Mouse (Mus musculus) heart, embryonic 14.5 days (tissue): ENCODE results near the gene Eif3j1. TPM values are rescaled to one million over a fixed set of nuclear protein-coding genes. Genes with fewer than 3 reads are reported as not detected.
"Not testable (repeated sequence)": the region's sequence is repeated elsewhere in the genome, so short reads cannot be mapped to it uniquely, and the experiment has no call there.

Source experiments
- ATAC-seq: fragments of 200-750 bp; cut with Nextera tagmentation; 2 replicates; pipeline ENCODE4 v1.8.0; 2017; ENCODE audit warnings: low read depth, moderate TSS enrichment; ENCODE audit not compliant: insufficient number of reproducible peaks, insufficient read depth, low FRiP score
- H3K27ac ChIP-seq, 2 experiments: fragments of 200-500 bp in 1 of 2; fragments of 300-500 bp in 1 of 2; sonication (generic) in 1 of 2; replicated peaks in 1 of 2; 2 replicates each; pipeline ENCODE4 v1.5.1; 2012 to 2014; ENCODE audit warnings: low read depth in 2 of 2, low read length in 2 of 2, control low read depth in 1 of 2, mild to moderate bottlenecking in 1 of 2, mixed read lengths in 1 of 2; ENCODE audit not compliant: control insufficient read depth in 1 of 2, insufficient read depth in 1 of 2
- H3K27me3 ChIP-seq: fragments of 300-500 bp; sonication (generic); 2 replicates; pipeline ENCODE4 v1.6.1; 2014; ENCODE audit warnings: mild to moderate bottlenecking, low read length, control low read depth; ENCODE audit not compliant: control insufficient read depth, insufficient read depth
- H3K36me3 ChIP-seq: fragments of 300-500 bp; sonication (generic); 2 replicates; pipeline ENCODE4 v1.6.1; 2014; ENCODE audit warnings: mild to moderate bottlenecking, control low read depth, low read length, mixed read lengths; ENCODE audit not compliant: control insufficient read depth, insufficient read depth
- H3K4me1 ChIP-seq, 2 experiments: fragments of 200-500 bp in 1 of 2; fragments of 300-500 bp in 1 of 2; sonication (generic) in 1 of 2; 2 replicates each; pipeline ENCODE4 v1.6.1; 2012 to 2014; ENCODE audit warnings: low read length in 2 of 2, control low read depth in 1 of 2, mixed read lengths in 1 of 2; ENCODE audit not compliant: control insufficient read depth in 2 of 2, insufficient read depth in 2 of 2
- H3K4me2 ChIP-seq: fragments of 300-500 bp; sonication (generic); 2 replicates; pipeline ENCODE4 v1.6.1; 2014; ENCODE audit warnings: mild to moderate bottlenecking, low read length
- H3K4me3 ChIP-seq, 2 experiments: fragments of 200-500 bp in 1 of 2; fragments of 300-500 bp in 1 of 2; sonication (generic) in 1 of 2; 2 replicates each; pipeline ENCODE4 v1.5.1; 2012 to 2014; ENCODE audit warnings: low read length in 2 of 2, mild to moderate bottlenecking in 2 of 2, control low read depth in 1 of 2, low read depth in 1 of 2, moderate library complexity in 1 of 2; ENCODE audit not compliant: control insufficient read depth in 1 of 2, insufficient read depth in 1 of 2
- H3K9ac ChIP-seq: fragments of 300-500 bp; sonication (generic); 2 replicates; pipeline ENCODE4 v1.6.1; 2014; ENCODE audit warnings: mild to moderate bottlenecking, low read length
- H3K9me3 ChIP-seq: fragments of 300-500 bp; sonication (generic); 2 replicates; pipeline ENCODE4 v1.6.1; 2016; ENCODE audit warnings: low read length, control low read depth; ENCODE audit not compliant: control insufficient read depth
- WGBS: fragments of 180-500 bp; shearing (Covaris S2); extraction: QIAGEN DNeasy Blood & Tissue Kit; methylation state at CpG from one replicate; pipeline ENCODE4 v1.1.7; 2014; 5-methylcytosine and 5-hydroxymethylcytosine counted together
- polyA plus RNA-seq: library from polyadenylated mRNA; unstranded; fragments of >200 nt; fragmentation: Nextera tagmentation; extraction: Ambion mirVana; gene quantifications from 2 replicates; pipeline ENCODE4 v1.2.1, GENCODE M21; 2014

Eif3j1 gene
- polyA plus RNA-seq, 1 experiment from 2014 or later, result 11.9 TPM

DNA sequence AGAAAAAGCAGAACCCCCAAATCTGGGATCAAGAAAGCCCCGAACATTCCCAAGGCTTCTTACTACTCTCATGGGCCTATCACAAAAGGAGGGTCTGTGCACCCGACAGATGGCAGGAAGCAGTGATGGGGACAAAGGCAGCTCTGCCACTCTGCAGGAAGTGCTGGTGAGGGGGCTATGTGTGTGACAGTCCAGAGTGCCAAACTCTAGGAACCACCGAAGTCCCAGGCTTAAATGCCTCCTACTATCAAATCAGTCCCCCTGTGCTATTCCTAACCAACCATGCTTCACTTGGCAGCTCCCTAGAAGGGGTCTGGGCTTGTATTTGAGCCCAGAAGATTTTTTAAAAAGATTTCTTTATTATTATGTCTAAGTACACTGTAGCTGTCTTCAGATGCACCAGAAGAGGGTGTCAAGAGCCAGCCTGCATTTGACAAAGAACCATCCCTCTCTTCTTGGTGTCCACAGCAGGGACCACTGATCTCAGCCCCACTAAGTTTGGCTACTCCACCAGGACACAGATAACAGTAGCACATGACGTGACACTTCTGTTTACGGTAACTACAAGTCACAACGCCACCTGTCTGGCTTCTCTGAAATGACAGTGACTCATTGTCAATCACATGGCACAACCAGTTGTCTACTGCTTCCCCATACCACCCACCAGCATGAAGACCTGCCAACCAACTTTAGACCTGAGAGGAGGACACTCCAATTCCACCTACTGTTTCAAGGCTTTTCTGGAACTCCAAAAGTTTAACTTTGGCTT lies 41.0 kb downstream of the Eif3j1 start:
- WGBS, result 70% methylated on average over 6 of the region's 6 CpGs
- no peak for ATAC-seq

DNA sequence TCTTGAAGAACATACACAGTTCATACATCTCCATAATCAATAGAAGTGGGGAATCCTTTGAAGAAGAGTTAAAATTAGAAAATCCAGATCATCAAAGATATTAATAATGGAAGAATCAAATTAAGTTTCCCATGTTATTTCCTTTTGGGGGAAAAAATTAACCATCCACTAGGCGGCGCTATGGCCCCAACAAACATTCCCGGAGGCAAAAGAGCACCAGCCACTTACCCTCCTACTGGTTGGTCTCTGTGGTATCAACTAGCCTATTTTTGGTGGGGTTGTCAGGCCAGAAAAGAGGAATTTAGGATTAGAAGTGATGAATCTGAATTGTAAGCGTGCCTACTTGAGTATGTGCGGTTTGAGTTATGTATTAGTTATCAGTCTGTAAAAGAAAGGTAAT lies 41.6 kb downstream of the Eif3j1 start:
- Histone ChIP-seq H3K9ac (no peak overlapping the region), H3K4me2 (no peak overlapping the region), H3K27me3 (no peaks in the 10 kb centered on the region), H3K9me3 (no peaks in the 10 kb centered on the region), H3K4me1 (peaks cover 4 to 5% of the 10 kb centered on the region in 2 experiments; a peak in 2 of 4 replicates), H3K4me3 (no peak overlapping the region), H3K36me3 (peaks cover 55% of the 10 kb centered on the region), H3K27ac (no peak overlapping the region)
- no peak for ATAC-seq
- WGBS, result 40% methylated on average over 5 of the region's 5 CpGs

More for the DNA sequence above, 41.0 kb downstream of the Eif3j1 start:
- Histone ChIP-seq H3K9ac (no peak overlapping the region), H3K4me1 (peaks cover 4 to 5% of the 10 kb centered on the region in 2 experiments; a peak in 2 of 4 replicates), H3K36me3 (peaks cover 55% of the 10 kb centered on the region), H3K27ac (no peak overlapping the region), H3K9me3 (no peaks in the 10 kb centered on the region), H3K4me3 (no peak overlapping the region), H3K4me2 (no peak overlapping the region), H3K27me3 (no peaks in the 10 kb centered on the region)

DNA sequence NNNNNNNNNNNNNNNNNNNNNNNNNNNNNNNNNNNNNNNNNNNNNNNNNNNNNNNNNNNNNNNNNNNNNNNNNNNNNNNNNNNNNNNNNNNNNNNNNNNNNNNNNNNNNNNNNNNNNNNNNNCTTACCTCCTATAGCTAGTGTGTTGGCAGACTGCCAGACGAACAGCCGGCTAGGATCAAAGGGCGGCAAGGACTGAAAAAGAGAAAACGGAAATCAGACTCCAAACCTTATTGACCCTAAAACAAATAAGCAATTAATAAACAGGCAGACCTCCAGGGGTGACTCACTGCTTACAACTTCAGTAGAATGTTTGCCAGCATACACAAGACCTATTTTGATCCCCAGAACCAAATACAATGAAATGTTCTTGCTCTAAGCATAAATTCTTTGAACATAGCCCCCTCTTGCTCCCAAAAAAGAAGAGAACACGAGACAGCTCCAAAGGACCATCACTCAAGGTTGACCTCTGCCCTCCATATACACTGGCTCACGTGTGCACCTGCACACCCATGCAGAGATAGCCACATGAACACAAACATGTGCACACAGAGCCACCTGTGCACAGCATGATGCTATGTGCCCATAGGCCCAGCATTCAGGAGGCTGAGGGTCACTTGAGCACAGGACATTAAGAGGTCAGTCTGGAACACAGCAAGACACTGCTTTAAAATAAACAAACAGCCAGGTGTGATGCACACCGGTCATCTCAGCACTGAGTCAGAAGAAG lies 53.5 kb downstream of the Eif3j1 start:
- Histone ChIP-seq H3K27ac (no peak overlapping the region), H3K4me3 (no peak overlapping the region), H3K27me3 (no peaks in the 10 kb centered on the region), H3K36me3 (peaks cover 71% of the 10 kb centered on the region), H3K4me1 (no peaks in the 10 kb centered on the region), H3K9me3 (no peaks in the 10 kb centered on the region), H3K4me2 (no peak overlapping the region), H3K9ac (no peak overlapping the region)
- ATAC-seq, result no peak
- WGBS, result 34% methylated on average over 7 of the region's 7 CpGs

DNA sequence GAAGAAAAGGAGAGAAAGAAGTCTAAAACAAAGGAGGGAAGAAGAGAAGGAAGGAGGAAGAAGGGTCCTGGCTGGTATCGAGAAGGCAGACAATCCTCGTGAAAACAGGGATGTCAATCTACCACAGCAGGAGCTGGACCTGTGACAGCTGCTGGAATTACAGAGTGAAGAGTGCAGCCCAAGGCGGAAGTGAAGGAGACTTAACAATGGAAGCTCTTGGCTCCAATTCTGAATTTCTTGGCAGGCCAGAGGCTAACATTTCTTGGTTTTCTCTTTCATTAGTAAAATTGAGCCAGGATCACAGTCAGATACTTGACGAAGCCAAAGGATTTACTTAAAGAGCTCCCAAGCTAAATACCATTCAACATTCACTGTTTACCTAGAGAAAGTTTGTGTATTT lies 58.1 kb downstream of the Eif3j1 start:
- 67% methylated on average over 4 of the region's 4 CpGs for WGBS
- Histone ChIP-seq H3K36me3 (peaks cover 80% of the 10 kb centered on the region), H3K9me3 (no peaks in the 10 kb centered on the region), H3K4me2 (no peak overlapping the region), H3K4me1 (no peaks in the 10 kb centered on the region), H3K4me3 (no peak overlapping the region), H3K27ac (no peak overlapping the region), H3K9ac (no peak overlapping the region), H3K27me3 (no peaks in the 10 kb centered on the region)
- no peak for ATAC-seq

DNA sequence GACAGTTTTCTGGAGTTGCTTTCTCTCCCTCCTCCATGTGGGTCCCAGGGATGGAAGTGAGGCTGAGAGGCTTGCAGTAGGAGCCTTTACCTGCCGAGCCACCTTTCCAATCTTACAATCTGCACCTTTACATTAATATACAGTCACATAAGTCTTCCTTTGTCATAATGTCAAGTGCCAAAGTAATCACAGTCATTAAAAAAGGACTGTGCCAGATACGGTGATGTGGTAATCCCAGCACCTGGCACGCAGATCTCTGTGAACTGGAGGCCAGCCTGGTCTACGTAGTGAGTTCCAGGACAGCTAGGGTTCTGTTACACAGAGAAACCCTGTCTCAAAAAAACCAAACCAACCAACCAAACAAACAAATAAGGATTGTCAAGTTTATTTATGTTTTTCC lies 65.5 kb downstream of the Eif3j1 start:
- H3K36me3 ChIP-seq, result peaks cover 93% of the 10 kb centered on the region
- ATAC-seq, result no peak

DNA sequence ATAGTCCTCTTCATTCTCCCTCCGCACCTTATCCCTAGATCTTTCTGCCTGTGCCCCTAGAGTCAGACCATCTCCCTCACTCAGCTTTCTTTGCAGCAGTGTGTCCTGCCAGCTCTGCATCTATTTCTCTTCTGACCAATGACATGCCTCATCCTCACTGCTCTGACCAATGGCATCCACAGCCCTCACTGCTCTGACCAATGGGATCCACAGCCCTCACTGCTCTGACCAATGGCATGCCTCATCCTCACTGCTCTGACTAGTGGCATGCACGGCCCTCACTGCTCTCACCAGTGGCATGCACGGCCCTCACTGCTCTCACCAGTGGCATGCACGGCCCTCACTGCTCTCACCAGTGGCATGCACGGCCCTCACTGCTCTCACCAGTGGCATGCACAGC lies 69.3 kb downstream of the Eif3j1 start:
- peaks cover 92% of the 10 kb centered on the region for H3K36me3 ChIP-seq
- not testable (repeated sequence) for H3K27ac ChIP-seq, H3K27me3 ChIP-seq, H3K4me1 ChIP-seq, H3K4me2 ChIP-seq, H3K4me3 ChIP-seq, ATAC-seq, H3K9ac ChIP-seq, H3K9me3 ChIP-seq
- WGBS, result 79% methylated on average over 5 of the region's 5 CpGs

More for the DNA sequence above, 65.5 kb downstream of the Eif3j1 start:
- 95% methylated on average over 4 of the region's 4 CpGs for WGBS
- no peaks in the 10 kb centered on the region for H3K4me1 ChIP-seq
- H3K9me3 ChIP-seq, result no peaks in the 10 kb centered on the region
- H3K4me2 ChIP-seq, result no peak overlapping the region
- no peaks in the 10 kb centered on the region for H3K27me3 ChIP-seq
- H3K4me3 ChIP-seq, result no peak overlapping the region
- no peak overlapping the region for H3K9ac ChIP-seq
- no peak overlapping the region for H3K27ac ChIP-seq

DNA sequence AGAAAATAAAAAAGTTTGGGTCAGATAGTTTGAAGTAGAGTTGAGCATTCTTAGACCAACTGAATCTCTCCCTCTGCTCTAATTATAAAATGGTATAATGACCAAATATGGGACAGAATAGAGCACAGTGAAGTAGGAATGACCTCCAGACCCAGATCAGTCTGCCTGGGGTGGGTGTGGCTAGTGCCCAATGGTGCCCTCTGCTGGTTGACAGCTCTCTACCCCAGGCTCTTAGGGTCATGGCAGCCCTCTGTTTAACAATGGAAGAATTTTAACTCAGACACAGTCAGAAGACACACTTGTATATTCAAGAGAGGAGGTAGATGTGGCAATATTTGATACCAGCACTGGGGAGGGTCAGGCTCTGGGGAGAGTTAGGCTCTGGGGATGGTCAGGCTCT lies 73.7 kb downstream of the Eif3j1 start:
- no peaks in the 10 kb centered on the region for H3K9me3 ChIP-seq
- H3K27me3 ChIP-seq, result no peaks in the 10 kb centered on the region
- no peak overlapping the region for H3K4me2 ChIP-seq
- no peak for ATAC-seq
- H3K4me3 ChIP-seq, result no peak overlapping the region
- H3K36me3 ChIP-seq, result peaks cover 68% of the 10 kb centered on the region
- H3K27ac ChIP-seq, result no peak overlapping the region
- no peaks in the 10 kb centered on the region for H3K4me1 ChIP-seq
- H3K9ac ChIP-seq, result no peak overlapping the region
